ENCODE assay signal across 26 mouse cellular contexts in the genomic region with DNA sequence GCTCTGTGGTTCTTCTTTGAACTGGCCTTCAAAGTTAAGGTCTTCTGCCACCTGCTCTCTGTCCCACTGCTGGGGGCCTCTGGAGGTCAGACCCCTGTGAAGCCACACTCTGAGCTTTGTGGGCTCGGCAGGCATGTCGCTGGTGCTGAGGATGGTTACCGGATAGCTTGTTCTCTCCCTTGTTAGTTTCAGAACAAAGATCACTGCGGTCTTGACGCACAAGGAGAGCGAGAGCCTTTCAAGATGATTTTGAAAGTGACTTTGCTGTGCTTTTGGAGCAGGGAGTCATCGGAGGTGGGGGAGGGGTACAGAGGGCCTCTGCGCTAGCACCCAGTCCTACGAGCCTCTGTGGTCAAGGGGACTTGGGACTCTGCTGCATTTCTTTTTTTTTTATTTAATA.
DNase-seq lines count a peak whose midpoint lies in the region; ATAC-seq lines count a peak whose summit lies in the region.
"Had no signal": no experiment of that assay in that cellular context is flagged by ENCODE, and none has a peak within 500 bp of the region (broad histone marks: within the 10 kb centered on the region; RNA-seq: fewer than 3 reads in every experiment).

No protein-coding gene starts in this region.

- H3K36me3 ChIP-seq in hindbrain, embryonic 10.5 days, result no peaks in the 10 kb centered on the region
- H3K36me3 ChIP-seq: embryonic facial prominence, embryonic 13.5 days; forebrain, embryonic 12.5 days; heart, embryonic 12.5 days; kidney, embryonic 15.5 days had no signal

- peaks cover 3% of the 10 kb centered on the region; the same call in 1 of the 2 replicates for H3K4me1 ChIP-seq in hindbrain, embryonic 10.5 days (replicated peaks)
- H3K4me1 ChIP-seq: forebrain, embryonic 12.5 days; heart, embryonic 12.5 days; kidney, embryonic 15.5 days had no signal

- 80% methylated on average over 9 of the region's 9 CpGs for WGBS in hindbrain, embryonic 10.5 days

- no peak for ATAC-seq in cerebellum, adult (ENCODE audit: insufficient number of reproducible peaks, low FRiP score, low TSS enrichment)
- ATAC-seq: hindbrain, postnatal 0 days had no signal

- H3K27ac ChIP-seq in hindbrain, embryonic 10.5 days, result no peak overlapping the region
- H3K27ac ChIP-seq: embryonic facial prominence, embryonic 13.5 days; forebrain, embryonic 12.5 days; hindbrain, postnatal 0 days; kidney, embryonic 15.5 days; macrophage had no signal

- H3K9me3 ChIP-seq in hindbrain, embryonic 10.5 days, result no peaks in the 10 kb centered on the region
- H3K9me3 ChIP-seq: embryonic facial prominence, embryonic 13.5 days; forebrain, embryonic 12.5 days; heart, embryonic 12.5 days; kidney, embryonic 15.5 days had no signal

- no peak overlapping the region for H3K4me3 ChIP-seq in hindbrain, embryonic 10.5 days
- H3K4me3 ChIP-seq: embryonic facial prominence, embryonic 13.5 days; erythroblast, embryonic 14.5 days; forebrain, embryonic 12.5 days; heart, embryonic 12.5 days; kidney, embryonic 15.5 days had no signal

- peak; percentile 6 for DNase-seq in ovary, postnatal 36 days (ENCODE audit: low spot score)
- no peak for DNase-seq in ovary, postnatal 14 days (ENCODE audit: low spot score)
- peak; percentile 45 for DNase-seq in CD4-positive, CD25-positive, alpha-beta regulatory T cell, adult 2 months (ENCODE audit: low read depth, low spot score)
- DNase-seq in T-cell, adult 2 months (ENCODE audit: low spot score), result peak; percentile 37
- peak; percentile 74 for DNase-seq in naive thymus-derived CD4-positive, alpha-beta T cell, adult 2 months (ENCODE audit: low read depth)
- DNase-seq in hindbrain, embryonic 10.5 days (ENCODE audit: low spot score), result no peak
- DNase-seq: B cell, adult 2 months; cerebellum, adult 2 months; cerebellum, postnatal 25 days; embryo, embryonic 11 days; gastrocnemius, postnatal 25 days; heart, adult 18-20 months; heart, postnatal 10 days; kidney, adult 11 months; kidney, postnatal 4 days; retina, postnatal 1 day; right cerebral cortex, postnatal 25 days; spleen, adult 18-20 months had no signal

- no peaks in the 10 kb centered on the region for H3K27me3 ChIP-seq in hindbrain, embryonic 10.5 days (ENCODE audit: insufficient read depth, poor library complexity, severe bottlenecking)
- H3K27me3 ChIP-seq: embryonic facial prominence, embryonic 13.5 days; forebrain, embryonic 12.5 days; heart, embryonic 12.5 days; kidney, embryonic 15.5 days had no signal

Comparison
In these comparisons a context has a peak if more than half of its experiments do, and no peak if none do; other contexts are left out.
1. DNase-seq: peak in ovary, postnatal 36 days (single experiment), CD4-positive, CD25-positive, alpha-beta regulatory T cell, adult 2 months (single experiment), T-cell, adult 2 months (single experiment) and naive thymus-derived CD4-positive, alpha-beta T cell, adult 2 months (single experiment); none in ovary, postnatal 14 days (single experiment) and hindbrain, embryonic 10.5 days (single experiment).